Comparison of ENCODE assay signal across 8 mouse cellular contexts in genomic region chr11:88067191-88067585, GRCm38 (mm10). TPM values are rescaled to one million over a fixed set of nuclear protein-coding genes. Genes with fewer than 3 reads are reported as not detected.
DNase-seq lines count a peak whose midpoint lies in the region; ATAC-seq lines count a peak whose summit lies in the region.

No protein-coding gene starts in this region.

- H3K4me3 ChIP-seq in neural tube, embryonic 11.5 days (ENCODE audit: low read depth, low read length) = peak overlapping the region; percentile 96
- H3K4me3 ChIP-seq in embryonic facial prominence, embryonic 13.5 days = peak overlapping the region; percentile 96
- H3K4me3 ChIP-seq in intestine, embryonic 15.5 days (replicated peaks) = peak overlapping the region; percentile 96
- peak overlapping the region; percentile 99 for H3K4me3 ChIP-seq in midbrain, embryonic 12.5 days

- H3K9me3 ChIP-seq in neural tube, embryonic 11.5 days (ENCODE audit: control insufficient read depth, low read length) = no peaks in the 10 kb centered on the region
- H3K9me3 ChIP-seq in embryonic facial prominence, embryonic 13.5 days = no peaks in the 10 kb centered on the region
- H3K9me3 ChIP-seq in intestine, embryonic 15.5 days = no peaks in the 10 kb centered on the region
- H3K9me3 ChIP-seq in midbrain, embryonic 12.5 days = no peaks in the 10 kb centered on the region

- peak; percentile 41 for DNase-seq in neural tube, embryonic 11.5 days (ENCODE audit: low spot score)
- DNase-seq in neural tube, embryonic 10.5 days (ENCODE audit: extremely low spot score, low spot score) = no peak
- no peak for DNase-seq in layer of hippocampus, adult 9-11 months
- no peak for DNase-seq in adrenal gland, postnatal 4 days (ENCODE audit: low spot score in 2 of 2)
- no peak for DNase-seq in layer of hippocampus, postnatal 10 days (ENCODE audit: low spot score in 2 of 2)

- peak overlapping the region; percentile 99 for H3K27ac ChIP-seq in neural tube, embryonic 11.5 days (ENCODE audit: low read depth, low read length)
- peak overlapping the region; percentile 97 for H3K27ac ChIP-seq in embryonic facial prominence, embryonic 13.5 days
- peak overlapping the region; percentile 96 for H3K27ac ChIP-seq in intestine, embryonic 15.5 days
- H3K27ac ChIP-seq in midbrain, embryonic 12.5 days (replicated peaks) = peak overlapping the region; percentile 99

- no peak for ATAC-seq in neural tube, embryonic 11.5 days (ENCODE audit: insufficient read depth, low FRiP score, low TSS enrichment)
- no peak for ATAC-seq in embryonic facial prominence, embryonic 13.5 days (ENCODE audit: insufficient number of reproducible peaks, insufficient read depth, low FRiP score, low TSS enrichment, low read depth)
- no peak for ATAC-seq in intestine, embryonic 15.5 days
- no peak for ATAC-seq in midbrain, embryonic 12.5 days (ENCODE audit: low FRiP score, low read depth)

- peak overlapping the region; percentile 99 for H3K9ac ChIP-seq in neural tube, embryonic 11.5 days (ENCODE audit: low read length)
- H3K9ac ChIP-seq in embryonic facial prominence, embryonic 13.5 days = peak overlapping the region; percentile 98
- H3K9ac ChIP-seq in intestine, embryonic 15.5 days = peak overlapping the region; percentile 94
- peak overlapping the region; percentile 100 for H3K9ac ChIP-seq in midbrain, embryonic 12.5 days (replicated peaks)

- no peaks in the 10 kb centered on the region for H3K27me3 ChIP-seq in neural tube, embryonic 11.5 days (ENCODE audit: control insufficient read depth, insufficient read depth, low read length)
- H3K27me3 ChIP-seq in embryonic facial prominence, embryonic 13.5 days = no peaks in the 10 kb centered on the region
- H3K27me3 ChIP-seq in intestine, embryonic 15.5 days (replicated peaks) = no peaks in the 10 kb centered on the region
- H3K27me3 ChIP-seq in midbrain, embryonic 12.5 days = no peaks in the 10 kb centered on the region

- peaks cover 22% of the 10 kb centered on the region for H3K4me1 ChIP-seq in neural tube, embryonic 11.5 days (ENCODE audit: control insufficient read depth, insufficient read depth, low read length)
- peaks cover 30% of the 10 kb centered on the region for H3K4me1 ChIP-seq in embryonic facial prominence, embryonic 13.5 days
- H3K4me1 ChIP-seq in intestine, embryonic 15.5 days (replicated peaks) = peaks cover 18% of the 10 kb centered on the region
- peaks cover 29% of the 10 kb centered on the region for H3K4me1 ChIP-seq in midbrain, embryonic 12.5 days

- H3K36me3 ChIP-seq in neural tube, embryonic 11.5 days (ENCODE audit: control insufficient read depth, insufficient read depth, low read length) = no peaks in the 10 kb centered on the region
- no peaks in the 10 kb centered on the region for H3K36me3 ChIP-seq in embryonic facial prominence, embryonic 13.5 days
- no peaks in the 10 kb centered on the region for H3K36me3 ChIP-seq in intestine, embryonic 15.5 days
- no peaks in the 10 kb centered on the region for H3K36me3 ChIP-seq in midbrain, embryonic 12.5 days

- peak overlapping the region; percentile 58 for H3K4me2 ChIP-seq in neural tube, embryonic 11.5 days (ENCODE audit: low read depth)
- peak overlapping the region; percentile 82 for H3K4me2 ChIP-seq in embryonic facial prominence, embryonic 13.5 days
- peak overlapping the region; percentile 80 for H3K4me2 ChIP-seq in intestine, embryonic 15.5 days (replicated peaks)
- H3K4me2 ChIP-seq in midbrain, embryonic 12.5 days (replicated peaks) = peak overlapping the region; percentile 82

- WGBS in neural tube, embryonic 11.5 days = 2% methylated on average over 8 of the region's 8 CpGs
- 2% methylated on average over 8 of the region's 8 CpGs for WGBS in embryonic facial prominence, embryonic 13.5 days
- 2% methylated on average over 8 of the region's 8 CpGs for WGBS in intestine, embryonic 15.5 days
- 2% methylated on average over 8 of the region's 8 CpGs for WGBS in midbrain, embryonic 12.5 days

RNA-seq across cellular contexts. Expression of gene Vezf1, which starts 0.9 kb away (rescaled TPM):
- 76.2 and 78.4 TPM in 2 replicates for polyA plus RNA-seq in neural tube, embryonic 11.5 days (2014; fragmentation: Nextera tagmentation; extraction: Ambion mirVana)
- polyA plus RNA-seq in embryonic facial prominence, embryonic 13.5 days (2015; fragmentation: Nextera tagmentation; extraction: Ambion mirVana) = 43.1 and 47.0 TPM in 2 replicates
- 30.4 and 32.4 TPM in 2 replicates for polyA plus RNA-seq in intestine, embryonic 15.5 days (2015; fragmentation: Nextera tagmentation; extraction: Ambion mirVana)
- polyA plus RNA-seq in midbrain, embryonic 12.5 days (2016; fragmentation: Nextera tagmentation; extraction: Ambion mirVana) = 88.6 and 95.5 TPM in 2 replicates
- 10 to 100 TPM; 56.6 to 56.9 TPM for total RNA-seq in adrenal gland, postnatal 4 days (2021)
- 10 to 100 TPM; 26.0 to 28.5 TPM for total RNA-seq in layer of hippocampus, postnatal 10 days (2021)

RNA-seq across cellular contexts. Expression of gene Srsf1, which starts 20.0 kb away (rescaled TPM):
- 488 and 497 TPM in 2 replicates for polyA plus RNA-seq in neural tube, embryonic 11.5 days (2014; fragmentation: Nextera tagmentation; extraction: Ambion mirVana)
- polyA plus RNA-seq in embryonic facial prominence, embryonic 13.5 days (2015; fragmentation: Nextera tagmentation; extraction: Ambion mirVana) = 374 and 398 TPM in 2 replicates
- polyA plus RNA-seq in intestine, embryonic 15.5 days (2015; fragmentation: Nextera tagmentation; extraction: Ambion mirVana) = 237 and 244 TPM in 2 replicates
- polyA plus RNA-seq in midbrain, embryonic 12.5 days (2016; fragmentation: Nextera tagmentation; extraction: Ambion mirVana) = 484 and 550 TPM in 2 replicates
- total RNA-seq in adrenal gland, postnatal 4 days (2021) = 100 to 1,000 TPM; 299 to 343 TPM
- 100 to 1,000 TPM; 218 to 245 TPM for total RNA-seq in layer of hippocampus, postnatal 10 days (2021)

RNA-seq across cellular contexts. Expression of gene Cuedc1, which starts 30.7 kb away (rescaled TPM):
- 18.2 and 21.3 TPM in 2 replicates for polyA plus RNA-seq in neural tube, embryonic 11.5 days (2014; fragmentation: Nextera tagmentation; extraction: Ambion mirVana)
- 34.9 and 40.3 TPM in 2 replicates for polyA plus RNA-seq in embryonic facial prominence, embryonic 13.5 days (2015; fragmentation: Nextera tagmentation; extraction: Ambion mirVana)
- polyA plus RNA-seq in intestine, embryonic 15.5 days (2015; fragmentation: Nextera tagmentation; extraction: Ambion mirVana) = 14.2 and 17.6 TPM in 2 replicates
- 40.5 and 45.7 TPM in 2 replicates for polyA plus RNA-seq in midbrain, embryonic 12.5 days (2016; fragmentation: Nextera tagmentation; extraction: Ambion mirVana)
- total RNA-seq in adrenal gland, postnatal 4 days (2021) = 10 to 100 TPM; 59.3 to 65.2 TPM
- total RNA-seq in layer of hippocampus, postnatal 10 days (2021) = 10 to 100 TPM; 42.0 to 45.7 TPM
